Mouse (Mus musculus) kidney, adult 9 months (tissue): ENCODE data around the gene Aco2.

Source experiments
- DNase-seq: peaks from one replicate; pipeline ENCODE4 v3.0.0; 2022

The Aco2 gene

GRCm38 (mm10) chr15:81924933-81925332 lies 52.8 kb downstream of the Aco2 start:
- no peak for DNase-seq

- DNase-seq, result peak; percentile 97
Observed at GRCm38 (mm10) chr15:81925760-81926445, 53.8 kb downstream of the Aco2 start, which contains the start of gene Polr3h. Gene Polr3h, minus strand, starts transcription at chr15:81926240.

DNA sequence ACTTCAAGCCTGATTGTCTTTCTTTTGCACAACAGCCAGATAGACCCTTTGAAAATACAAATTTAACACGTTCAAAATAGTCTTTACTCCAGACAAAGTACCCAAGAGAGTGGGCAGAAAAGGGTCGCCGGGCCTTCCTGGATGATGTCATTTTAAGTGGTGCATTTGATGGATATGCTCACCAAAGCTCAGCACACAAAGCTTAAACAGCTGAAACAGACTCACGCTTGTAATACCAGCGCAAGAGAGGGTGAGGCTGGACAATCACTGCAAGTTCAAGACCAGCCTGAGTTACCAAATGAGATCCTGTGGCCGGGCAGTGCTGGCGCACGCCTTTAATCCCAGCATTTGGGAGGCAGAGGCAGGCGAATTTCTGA lies 54.3 kb downstream of the Aco2 start:
- DNase-seq, result no peak

GRCm38 (mm10) chr15:81927741-81928140 lies 55.6 kb downstream of the Aco2 start:
- peak; percentile 92 for DNase-seq

GRCm38 (mm10) chr15:81928277-81928676 lies 56.2 kb downstream of the Aco2 start:
- DNase-seq, result peak; percentile 78

DNA sequence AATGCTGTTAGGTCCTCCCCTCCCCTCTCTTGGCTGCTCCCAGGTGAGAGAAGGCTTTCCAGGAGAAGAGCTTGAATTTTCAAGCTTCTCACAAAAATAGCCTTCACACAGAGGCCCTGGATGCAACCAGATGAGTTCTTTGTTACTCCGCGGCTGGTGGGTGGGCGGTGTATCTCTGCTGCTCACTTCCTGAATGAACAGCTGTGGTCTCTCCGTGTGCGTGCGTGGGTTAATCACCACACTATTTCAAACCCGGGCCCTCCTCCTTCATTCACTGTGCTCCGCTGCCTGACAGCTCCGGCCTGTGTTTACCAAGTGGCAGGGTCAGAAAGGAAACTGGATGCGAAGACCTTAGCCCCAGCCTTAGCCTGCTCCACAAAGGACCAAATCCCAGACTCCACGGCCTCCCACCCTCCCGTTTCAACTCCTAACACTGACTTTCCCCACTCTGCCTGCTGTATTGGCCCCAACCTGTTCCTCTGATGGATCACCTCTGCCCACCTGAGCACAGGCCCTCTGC lies 60.9 kb downstream of the Aco2 start:
- peak; percentile 29 for DNase-seq

GRCm38 (mm10) chr15:81933986-81934385 lies 61.9 kb downstream of the Aco2 start:
- DNase-seq, result no peak

- no peak for DNase-seq
Observed at GRCm38 (mm10) chr15:81935869-81936637, 63.9 kb downstream of the Aco2 start.

DNA sequence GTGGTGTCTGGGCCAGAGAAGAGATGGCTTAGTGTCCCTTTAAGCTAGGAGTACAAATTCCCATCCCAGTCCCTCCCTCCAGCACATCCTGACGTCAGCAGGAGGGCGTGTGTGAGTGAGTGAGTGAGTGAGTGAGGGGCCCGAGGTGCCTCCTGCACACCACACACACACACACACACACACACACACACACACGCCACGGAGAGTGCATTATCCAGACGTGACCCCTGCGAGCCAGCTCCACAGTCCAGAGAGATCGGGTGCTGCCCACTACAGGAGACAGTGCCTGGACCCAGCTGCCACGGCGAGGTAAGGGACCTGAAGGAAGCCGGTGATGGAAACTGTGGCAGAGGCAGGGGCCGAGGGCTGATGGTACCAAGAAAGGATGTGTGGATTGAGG lies 64.6 kb downstream of the Aco2 start, which contains the start of gene Csdc2:
TSS of gene Csdc2 (plus strand) at position 81 of the 400 bp plus-strand sequence.
- DNase-seq, result peak; percentile 46

GRCm38 (mm10) chr15:81937098-81937972 lies 65.2 kb downstream of the Aco2 start:
- no peak for DNase-seq

- peak; percentile 39 for DNase-seq
Observed at GRCm38 (mm10) chr15:81938246-81938645, 66.1 kb downstream of the Aco2 start.

GRCm38 (mm10) chr15:81939157-81939715 lies 67.1 kb downstream of the Aco2 start:
- DNase-seq, result no peak

GRCm38 (mm10) chr15:81939774-81940173 lies 67.7 kb downstream of the Aco2 start:
- no peak for DNase-seq

- DNase-seq, result no peak
Observed at GRCm38 (mm10) chr15:81940219-81940618, 68.1 kb downstream of the Aco2 start.

GRCm38 (mm10) chr15:81941010-81941409 lies 68.9 kb downstream of the Aco2 start:
- no peak for DNase-seq

- no peak for DNase-seq
Observed at GRCm38 (mm10) chr15:81943176-81943749, 71.2 kb downstream of the Aco2 start.

DNA sequence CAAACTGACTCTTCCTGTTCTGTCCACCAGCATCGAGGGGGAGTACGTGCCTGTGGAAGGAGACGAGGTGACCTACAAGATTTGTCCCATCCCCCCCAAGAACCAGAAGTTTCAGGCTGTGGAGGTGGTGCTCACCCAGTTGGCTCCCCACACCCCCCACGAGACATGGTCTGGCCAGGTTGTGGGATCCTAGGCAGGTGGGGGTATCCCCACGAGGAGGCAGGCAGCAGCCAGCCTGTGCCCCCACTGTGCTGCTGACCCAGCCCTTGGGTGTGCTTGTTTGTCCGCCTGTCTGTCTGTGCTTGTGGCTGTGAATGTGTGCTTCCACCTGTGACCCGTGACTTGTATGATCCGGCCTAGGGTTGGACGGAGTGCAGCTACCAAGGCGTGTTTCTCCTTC lies 77.0 kb downstream of the Aco2 start:
- no peak for DNase-seq

DNA sequence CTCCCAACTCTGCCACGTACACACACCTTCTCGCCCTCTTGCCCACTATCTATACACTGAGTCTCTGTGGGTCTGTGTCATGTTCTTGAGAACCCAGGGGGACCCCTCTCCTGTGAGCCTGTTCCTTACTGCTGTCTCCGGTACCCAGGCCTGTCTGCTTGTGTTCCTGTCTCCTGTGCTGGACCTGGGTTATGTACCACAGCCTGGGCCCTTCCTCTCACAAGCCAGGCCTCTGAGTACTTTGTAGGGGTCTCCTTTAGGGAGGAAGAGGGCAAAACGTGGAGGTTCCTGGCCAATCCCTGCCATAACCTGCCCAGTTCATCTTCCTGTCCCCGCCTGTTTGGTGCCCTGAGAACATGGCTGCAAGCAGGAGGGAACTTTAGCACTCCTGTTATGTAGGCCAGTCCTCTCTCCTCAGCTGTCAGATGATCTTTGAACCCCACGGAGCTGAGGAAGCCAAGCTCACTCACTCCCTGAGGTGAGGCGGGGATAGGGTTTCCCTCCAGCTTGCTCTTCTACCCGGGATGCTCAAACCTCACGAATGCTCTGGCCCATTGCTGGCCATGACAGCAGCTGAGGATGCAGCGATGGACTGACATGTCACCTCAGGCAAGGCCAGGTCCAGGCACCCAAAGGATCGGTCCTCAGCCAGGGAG lies 77.5 kb downstream of the Aco2 start:
- DNase-seq, result peak; percentile 72

GRCm38 (mm10) chr15:81950716-81951115 lies 78.6 kb downstream of the Aco2 start:
- no peak for DNase-seq

GRCm38 (mm10) chr15:81951159-81951558 lies 79.0 kb downstream of the Aco2 start:
- no peak for DNase-seq

- DNase-seq, result no peak
Observed at GRCm38 (mm10) chr15:81952310-81952709, 80.2 kb downstream of the Aco2 start.

GRCm38 (mm10) chr15:81954151-81954583 lies 82.1 kb downstream of the Aco2 start:
- no peak for DNase-seq
